Mouse (Mus musculus) megakaryocyte, embryonic 14.5 days (primary cell): ENCODE data around the gene Foxd3. TPM values are rescaled to one million over a fixed set of nuclear protein-coding genes. Genes with fewer than 3 reads are reported as not detected.
"Not testable (repeated sequence)": the region's sequence is repeated elsewhere in the genome, so short reads cannot be mapped to it uniquely, and the experiment has no call there.

Source experiments
- H3K27me3 ChIP-seq: replicated peaks from 2 replicates; pipeline ENCODE3; 2012; ENCODE audit warnings: inconsistent platforms
- H3K36me3 ChIP-seq: replicated peaks from 2 replicates; pipeline ENCODE3; 2012; ENCODE audit warnings: low read length, inconsistent platforms, mixed read lengths
- H3K4me1 ChIP-seq: 2 replicates; pipeline ENCODE4 v1.6.1; 2012; ENCODE audit warnings: inconsistent platforms
- H3K4me3 ChIP-seq: replicated peaks from 2 replicates; pipeline ENCODE3; 2012; ENCODE audit warnings: moderate library complexity, mild to moderate bottlenecking, inconsistent platforms
- H3K9me3 ChIP-seq: 2 replicates; pipeline ENCODE4 v1.6.1; 2012; ENCODE audit warnings: inconsistent platforms
- FLI1 ChIP-seq: IDR thresholded peaks from 2 replicates; pipeline ENCODE4 v1.6.1; 2012; ENCODE audit warnings: low read length, inconsistent platforms, mixed read lengths
- GATA1 ChIP-seq: IDR thresholded peaks from 3 replicates; pipeline ENCODE4 v1.6.1; 2012; ENCODE audit warnings: mixed read lengths, low read length, inconsistent platforms, borderline replicate concordance
- polyA plus RNA-seq: library from polyadenylated mRNA; stranded (reverse); fragments of >175 nt; gene quantifications from 2 replicates; pipeline ENCODE4 v1.2.3, GENCODE M21; 2012; ENCODE audit warnings: low replicate concordance; ENCODE audit not compliant: insufficient read depth

Foxd3 gene
- polyA plus RNA-seq = not detected in 2 replicates

DNA sequence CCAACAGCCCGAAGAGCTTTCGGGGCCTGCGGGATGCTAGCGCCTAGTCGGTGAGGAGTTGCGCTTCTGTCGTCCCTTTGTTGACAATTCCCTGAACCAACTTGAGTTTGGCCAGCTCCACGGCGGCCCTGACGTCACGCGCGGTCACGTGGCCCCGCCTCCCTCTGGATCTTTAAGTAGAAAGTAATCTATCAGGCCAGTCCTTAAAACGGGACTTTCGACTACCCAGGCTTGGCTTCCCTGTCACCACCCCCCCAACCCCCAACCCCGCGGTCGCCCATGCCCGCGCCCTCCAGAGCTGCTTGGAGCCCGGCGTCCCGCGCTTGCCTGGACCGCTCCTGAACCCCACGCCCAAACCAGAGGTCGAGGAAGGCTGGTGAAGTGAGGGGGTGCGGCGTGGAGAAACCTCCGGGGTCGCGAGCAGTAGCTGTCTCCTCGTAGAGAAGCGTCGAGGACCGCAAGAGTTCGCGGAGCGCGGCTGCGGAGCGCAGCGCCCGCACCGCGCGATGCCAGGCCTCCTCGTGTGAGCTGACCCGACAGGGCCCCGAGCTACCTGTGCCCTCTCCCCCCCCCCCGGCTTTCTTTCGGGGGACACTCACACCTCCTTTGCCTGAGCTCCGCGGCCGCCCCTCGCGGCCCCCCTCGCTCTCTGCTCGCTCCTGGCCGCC, at the start of gene Foxd3:
Gene Foxd3, plus strand, starts transcription at position 363 of the 668 bp plus-strand sequence.
- Histone ChIP-seq H3K4me3 (peak within 1 kb of the TSS; percentile 67), H3K9me3 (peaks cover 30% of the 10 kb centered on the region), H3K4me1 (peaks cover 61% of the 10 kb centered on the region), H3K36me3 (no peaks in the 10 kb centered on the region), H3K27me3 (peaks cover 97% of the 10 kb centered on the region)
- TF ChIP-seq GATA1 = no peak
- TF ChIP-seq FLI1 = no peak

DNA sequence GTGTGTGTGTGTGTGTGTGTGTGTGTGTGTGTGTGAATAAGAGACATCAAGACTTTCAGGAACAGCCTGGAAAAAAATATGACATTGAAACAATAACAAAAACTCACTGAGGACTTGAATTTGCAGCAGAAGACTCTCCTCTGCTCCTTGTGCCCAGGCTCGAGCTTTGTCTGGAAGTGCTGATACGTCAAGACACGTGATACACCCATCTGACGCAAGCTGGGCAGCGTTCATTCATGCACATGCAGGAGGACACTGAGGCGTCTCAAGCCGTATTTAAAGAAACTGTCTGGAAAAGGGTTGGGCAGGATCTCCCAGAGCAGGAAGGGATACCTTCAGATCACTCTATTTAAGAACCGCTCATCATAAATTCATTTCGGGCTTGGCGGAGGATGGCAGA, 43.9 kb upstream of the Foxd3 start:
- no peaks in the 10 kb centered on the region for H3K27me3 ChIP-seq
- no peak overlapping the region for H3K4me3 ChIP-seq
- H3K36me3 ChIP-seq = no peaks in the 10 kb centered on the region
- no peaks in the 10 kb centered on the region for H3K4me1 ChIP-seq
- peaks cover 7% of the 10 kb centered on the region; the same call in 1 of the 2 replicates for H3K9me3 ChIP-seq
- TF ChIP-seq GATA1 = no peak
- TF ChIP-seq FLI1 = no peak

- no peak overlapping the region for H3K4me3 ChIP-seq
- no peaks in the 10 kb centered on the region for H3K4me1 ChIP-seq
- TF ChIP-seq GATA1 = no peak
- H3K9me3 ChIP-seq = peaks cover 7% of the 10 kb centered on the region; the same call in 1 of the 2 replicates
- H3K27me3 ChIP-seq = no peaks in the 10 kb centered on the region
- no peaks in the 10 kb centered on the region for H3K36me3 ChIP-seq
These were observed 43.3 kb upstream of the Foxd3 start for GRCm38 (mm10) chr4:99612609-99613350.

DNA sequence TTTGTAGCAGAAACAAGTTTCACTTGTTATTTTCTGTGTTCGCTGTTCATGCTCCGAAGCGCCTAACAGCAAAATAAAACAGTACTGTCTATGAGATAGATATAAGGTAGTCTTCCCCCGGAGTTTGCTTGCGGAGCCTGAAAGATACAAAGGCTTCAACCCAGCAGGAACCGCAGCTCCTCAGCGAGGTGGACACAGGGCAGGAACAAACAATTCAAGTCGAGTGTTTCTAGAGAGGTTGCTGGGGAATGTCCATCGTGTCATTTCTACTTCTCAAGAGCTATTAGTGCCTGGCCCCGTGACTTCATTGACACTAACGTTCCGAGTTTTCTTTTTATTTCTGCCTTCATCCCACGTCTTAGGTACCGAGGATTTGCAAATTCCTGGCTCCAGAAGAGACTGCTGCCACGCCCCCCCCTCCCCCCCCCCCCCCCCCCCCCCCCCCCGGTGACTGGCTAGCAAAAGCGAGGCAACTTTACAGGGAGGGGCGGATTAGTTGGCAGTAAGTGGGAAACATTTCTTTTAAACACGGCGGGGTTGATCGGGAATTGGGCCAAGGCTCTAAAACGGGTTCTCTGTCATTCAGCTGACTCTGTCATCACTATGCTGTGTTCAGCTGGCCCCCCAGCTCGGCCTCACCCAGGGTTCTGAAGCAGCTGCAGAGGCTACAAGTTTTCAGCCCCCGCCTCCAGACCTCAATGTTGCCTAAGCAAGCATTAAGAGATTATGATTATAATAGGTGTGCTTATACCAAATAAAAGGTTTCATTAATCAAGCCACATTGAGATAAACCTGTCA, 29.9 kb upstream of the Foxd3 start:
- H3K9me3 ChIP-seq = no peaks in the 10 kb centered on the region
- H3K4me1 ChIP-seq = no peaks in the 10 kb centered on the region
- H3K4me3 ChIP-seq = no peak overlapping the region
- peaks cover 4% of the 10 kb centered on the region for H3K27me3 ChIP-seq
- H3K36me3 ChIP-seq = no peaks in the 10 kb centered on the region
- TF ChIP-seq FLI1 (no peak), GATA1 (no peak)

GRCm38 (mm10) chr4:99627057-99627456, 29.0 kb upstream of the Foxd3 start:
- no peak for TF ChIP-seq FLI1
- TF ChIP-seq GATA1 = no peak

DNA sequence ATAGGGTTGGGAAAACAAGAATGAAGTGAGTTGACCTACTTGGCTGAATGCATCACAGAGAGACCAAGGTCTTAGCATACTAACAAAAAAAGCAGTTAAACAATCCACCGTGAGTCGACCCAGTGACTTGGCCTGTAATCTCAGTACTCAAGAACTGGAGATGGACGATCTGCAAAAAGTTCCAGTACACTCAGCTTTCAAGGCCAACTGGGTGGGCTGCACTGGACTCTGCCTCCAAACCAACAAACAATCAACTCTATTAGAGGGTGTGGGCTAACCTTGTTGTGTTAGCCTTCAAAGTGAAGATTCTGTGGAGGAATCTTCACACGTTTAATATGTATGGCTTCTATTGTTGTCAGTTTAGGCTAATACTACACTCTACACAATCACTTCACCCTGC, 20.1 kb upstream of the Foxd3 start:
- no peak overlapping the region for H3K4me3 ChIP-seq
- H3K4me1 ChIP-seq = no peaks in the 10 kb centered on the region
- TF ChIP-seq GATA1 = no peak
- TF ChIP-seq FLI1 = no peak
- no peaks in the 10 kb centered on the region for H3K9me3 ChIP-seq
- no peaks in the 10 kb centered on the region for H3K27me3 ChIP-seq
- H3K36me3 ChIP-seq = no peaks in the 10 kb centered on the region

More at GRCm38 (mm10) chr4:99627057-99627456, 29.0 kb upstream of the Foxd3 start:
- H3K4me1 ChIP-seq = no peaks in the 10 kb centered on the region
- H3K36me3 ChIP-seq = no peaks in the 10 kb centered on the region
- H3K4me3 ChIP-seq = no peak overlapping the region
- H3K27me3 ChIP-seq = peaks cover 4% of the 10 kb centered on the region
- no peaks in the 10 kb centered on the region for H3K9me3 ChIP-seq

DNA sequence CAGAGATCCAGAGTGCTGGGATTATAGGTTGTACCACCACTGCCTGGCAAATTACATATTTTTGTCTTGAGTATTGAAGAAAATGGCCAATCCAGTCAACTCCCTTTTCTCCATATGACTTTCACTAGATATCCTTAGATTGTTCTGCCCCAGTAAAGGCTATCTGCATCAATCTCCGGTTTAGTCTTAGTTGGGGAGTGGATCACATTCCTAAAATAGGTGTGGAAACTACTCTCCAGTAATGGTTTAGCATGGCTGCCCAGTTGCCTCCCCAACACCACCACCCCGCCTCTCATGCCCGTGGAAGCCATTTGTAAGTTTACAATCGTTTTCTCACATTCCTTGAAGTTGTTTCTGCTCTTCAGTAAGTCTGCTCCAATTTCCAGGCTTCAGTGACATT, 19.4 kb upstream of the Foxd3 start:
- TF ChIP-seq FLI1 (no peak), GATA1 (no peak)
- no peaks in the 10 kb centered on the region for H3K27me3 ChIP-seq

DNA sequence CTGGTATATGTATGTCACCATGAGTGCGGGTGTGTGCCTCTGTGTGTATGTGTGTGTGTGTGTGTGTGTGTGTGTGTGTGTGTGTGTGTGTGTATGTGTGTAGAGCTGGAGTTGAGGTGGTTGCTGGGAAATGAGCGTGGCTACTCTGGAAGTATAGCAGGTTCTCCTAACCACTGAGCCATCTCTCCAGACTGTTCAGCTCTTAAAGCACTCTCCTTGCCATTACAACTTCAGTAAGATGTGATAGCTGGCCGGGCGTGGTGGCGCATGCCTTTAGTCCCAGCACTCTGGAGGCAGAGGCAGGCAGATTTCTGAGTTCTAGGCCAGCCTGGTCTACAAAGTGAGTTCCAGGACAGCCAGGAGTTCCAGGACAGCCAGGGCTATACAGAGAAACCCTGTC, 15.5 kb upstream of the Foxd3 start:
- not testable (repeated sequence) for H3K4me1 ChIP-seq, H3K36me3 ChIP-seq, H3K9me3 ChIP-seq, H3K4me3 ChIP-seq
- peaks cover 14% of the 10 kb centered on the region for H3K27me3 ChIP-seq

More for the DNA sequence above, 19.4 kb upstream of the Foxd3 start:
- Histone ChIP-seq H3K4me3 (no peak overlapping the region), H3K9me3 (no peaks in the 10 kb centered on the region), H3K4me1 (no peaks in the 10 kb centered on the region), H3K36me3 (no peaks in the 10 kb centered on the region)

DNA sequence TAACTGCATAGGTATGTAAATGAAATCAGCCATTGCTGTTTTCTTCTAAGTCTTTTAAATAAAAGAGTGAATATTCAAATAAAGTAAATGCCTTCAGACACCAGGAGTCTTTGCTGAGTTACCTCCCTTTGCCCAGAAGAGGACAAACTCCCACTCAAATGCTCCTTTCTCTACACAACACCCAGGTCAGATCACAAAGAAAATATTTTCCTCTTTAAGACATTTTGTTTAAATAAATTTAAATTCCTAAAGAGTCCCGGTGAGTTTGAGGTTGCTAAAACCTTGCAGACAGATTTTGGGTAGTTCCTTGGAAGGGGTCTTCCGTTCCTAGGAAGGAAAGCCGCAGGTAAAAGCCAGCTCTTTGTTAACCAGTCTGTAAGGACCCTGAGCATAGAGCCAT, 14.2 kb upstream of the Foxd3 start:
- Histone ChIP-seq H3K36me3 (no peaks in the 10 kb centered on the region), H3K4me1 (no peaks in the 10 kb centered on the region), H3K9me3 (no peaks in the 10 kb centered on the region), H3K4me3 (no peak overlapping the region), H3K27me3 (peaks cover 16% of the 10 kb centered on the region)
- TF ChIP-seq FLI1 = no peak
- no peak for TF ChIP-seq GATA1

- no peaks in the 10 kb centered on the region for H3K36me3 ChIP-seq
- no peak for TF ChIP-seq FLI1
- TF ChIP-seq GATA1 = no peak
- H3K4me1 ChIP-seq = peaks cover 5% of the 10 kb centered on the region
- 0 out of 2 replicates have a peak, but pooled peaks cover 3% of the 10 kb centered on the region for H3K9me3 ChIP-seq
- peaks cover 46% of the 10 kb centered on the region for H3K27me3 ChIP-seq
- H3K4me3 ChIP-seq = no peak overlapping the region
These were observed 10.5 kb upstream of the Foxd3 start for GRCm38 (mm10) chr4:99645560-99645959.
